16 mouse cellular contexts compared by ENCODE assay signal in the genomic region with DNA sequence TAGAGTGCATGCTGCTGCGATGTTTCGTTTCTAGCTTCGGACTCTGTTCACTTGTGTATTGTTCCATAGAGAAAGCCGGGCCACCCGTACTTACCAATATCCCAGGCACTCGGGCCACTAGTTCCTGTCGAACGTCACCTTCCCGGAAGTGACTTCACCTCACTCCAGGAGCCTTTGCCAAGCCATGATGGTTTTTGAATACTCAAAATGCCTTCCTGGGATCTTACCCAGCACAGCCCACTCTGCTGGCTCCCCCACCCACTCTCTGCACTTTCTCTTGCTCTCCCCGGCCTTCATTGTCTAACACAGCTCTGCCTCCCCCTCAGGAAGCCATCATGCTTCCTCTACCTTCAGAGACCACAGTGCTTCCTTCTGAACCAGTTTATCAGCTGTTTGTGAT.
"Had no signal": no experiment of that assay in that cellular context is flagged by ENCODE, and none has a peak within 500 bp of the region (broad histone marks: within the 10 kb centered on the region; RNA-seq: fewer than 3 reads in every experiment).

No protein-coding gene starts in this region.

- H3K27ac ChIP-seq: liver, embryonic 15.5 days; macrophage; midbrain, embryonic 15.5 days; neural tube, embryonic 12.5 days had no signal

- H3K4me3 ChIP-seq: liver, embryonic 15.5 days; megakaryocyte, embryonic 14.5 days; midbrain, embryonic 15.5 days; neural tube, embryonic 12.5 days had no signal

- H3K4me1 ChIP-seq: liver, embryonic 15.5 days; midbrain, embryonic 15.5 days had no signal

- H3K4me2 ChIP-seq: liver, embryonic 11.5 days; liver, embryonic 15.5 days; midbrain, embryonic 11.5 days; midbrain, embryonic 15.5 days; neural tube, embryonic 12.5 days had no signal

- DNase-seq: kidney, adult 18-20 months; kidney, postnatal 25 days; layer of hippocampus, postnatal 36 days; lung, adult 2 months; lung, postnatal 14 days; right cerebral cortex, postnatal 4 days; spleen, adult 18-20 months; thymus, adult 18-20 months; thymus, postnatal 36 days had no signal

- H3K9ac ChIP-seq: liver, embryonic 15.5 days; midbrain, embryonic 15.5 days; neural tube, embryonic 12.5 days had no signal

- H3K27me3 ChIP-seq: liver, embryonic 15.5 days; midbrain, embryonic 15.5 days; neural tube, embryonic 12.5 days had no signal

- ATAC-seq: midbrain, embryonic 15.5 days had no signal

- H3K9me3 ChIP-seq: liver, embryonic 15.5 days; midbrain, embryonic 15.5 days; neural tube, embryonic 12.5 days had no signal

- H3K36me3 ChIP-seq: liver, embryonic 15.5 days; midbrain, embryonic 15.5 days; neural tube, embryonic 12.5 days had no signal
